Mouse (Mus musculus): ENCODE data around the gene Sema4a. TPM values are rescaled to one million over a fixed set of nuclear protein-coding genes. Genes with fewer than 3 reads are reported as not detected.
A peak's percentile ranks its signal among the peaks of the same experiment; 100 is the strongest.
"Not testable (repeated sequence)": the region's sequence is repeated elsewhere in the genome, so short reads cannot be mapped to it uniquely, and the experiment has no call there.

The Sema4a gene
- polyA plus RNA-seq, 1 experiment from 2014 or later = 23.1 TPM

- no peak for ATAC-seq (ENCODE audit: insufficient number of reproducible peaks, low FRiP score, low TSS enrichment, low read depth)
These were observed 21.4 kb downstream of the Sema4a start for GRCm38 (mm10) chr3:88439582-88439981.

DNA sequence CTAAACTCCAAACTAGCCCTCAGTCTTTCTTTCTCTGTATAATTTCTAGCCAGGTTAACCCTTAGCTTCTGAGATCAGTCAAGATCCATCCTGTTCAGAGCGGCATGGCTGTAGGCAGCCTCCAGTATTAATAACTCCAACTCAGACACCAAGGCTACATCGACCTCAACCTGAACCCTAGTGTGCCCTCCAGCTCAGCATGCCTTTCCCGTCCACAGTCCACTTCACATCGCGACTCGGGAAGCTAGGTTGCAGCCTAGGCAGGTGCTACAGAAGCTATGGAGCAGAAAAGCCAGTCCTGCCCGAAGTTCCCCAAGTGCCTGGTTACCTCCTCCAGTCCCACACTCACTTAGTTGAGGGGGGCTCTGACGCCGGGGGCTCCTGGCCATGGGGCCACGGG is 23.5 kb downstream of the Sema4a start:
- Histone ChIP-seq H3K4me1 (peaks cover 36% of the 10 kb centered on the region), H3K4me3 (no peak overlapping the region; the same call in 1 of the 2 replicates), H3K9me3 (no peaks in the 10 kb centered on the region), H3K27ac (no peak overlapping the region), H3K27me3 (0 out of 2 replicates have a peak, but pooled peaks cover 3% of the 10 kb centered on the region), H3K9ac (no peak overlapping the region), H3K36me3 (0 out of 2 replicates have a peak, but pooled peaks cover 4% of the 10 kb centered on the region), H3K4me2 (no peak overlapping the region)
- no peak for ATAC-seq (ENCODE audit: insufficient number of reproducible peaks, low FRiP score, low TSS enrichment, low read depth)
- WGBS = 77% methylated on average over 10 of the region's 10 CpGs

More at GRCm38 (mm10) chr3:88439582-88439981, 21.4 kb downstream of the Sema4a start:
- Histone ChIP-seq H3K36me3 (0 out of 2 replicates have a peak, but pooled peaks cover 4% of the 10 kb centered on the region), H3K9ac (no peak overlapping the region), H3K4me3 (no peak overlapping the region), H3K4me1 (peaks cover 36% of the 10 kb centered on the region), H3K27me3 (0 out of 2 replicates have a peak, but pooled peaks cover 3% of the 10 kb centered on the region), H3K4me2 (no peak overlapping the region), H3K27ac (no peak overlapping the region), H3K9me3 (no peaks in the 10 kb centered on the region)
- 60% methylated on average over 4 of the region's 4 CpGs for WGBS

GRCm38 (mm10) chr3:88436395-88437201 is 24.4 kb downstream of the Sema4a start:
- Histone ChIP-seq H3K4me1 (peaks cover 36% of the 10 kb centered on the region), H3K4me2 (peak overlapping the region; percentile 50), H3K36me3 (0 out of 2 replicates have a peak, but pooled peaks cover 4% of the 10 kb centered on the region), H3K4me3 (peak overlapping the region; percentile 29), H3K27me3 (0 out of 2 replicates have a peak, but pooled peaks cover 3% of the 10 kb centered on the region), H3K9me3 (no peaks in the 10 kb centered on the region), H3K9ac (no peak overlapping the region), H3K27ac (no peak overlapping the region; the same call in 1 of the 2 replicates)
- ATAC-seq (ENCODE audit: insufficient number of reproducible peaks, low FRiP score, low TSS enrichment, low read depth) = peak; percentile 72
- WGBS = 13% methylated on average over 29 of the region's 29 CpGs

GRCm38 (mm10) chr3:88435515-88435914 is 25.5 kb downstream of the Sema4a start:
- 52% methylated on average over 10 of the region's 10 CpGs for WGBS
- Histone ChIP-seq H3K4me1 (peaks cover 29% of the 10 kb centered on the region), H3K27me3 (0 out of 2 replicates have a peak, but pooled peaks cover 3% of the 10 kb centered on the region), H3K4me2 (no peak overlapping the region), H3K4me3 (no peak overlapping the region), H3K9ac (no peak overlapping the region), H3K36me3 (0 out of 2 replicates have a peak, but pooled peaks cover 4% of the 10 kb centered on the region), H3K27ac (no peak overlapping the region), H3K9me3 (no peaks in the 10 kb centered on the region)
- ATAC-seq (ENCODE audit: insufficient number of reproducible peaks, low FRiP score, low TSS enrichment, low read depth) = no peak

GRCm38 (mm10) chr3:88428639-88429038 is 32.3 kb downstream of the Sema4a start:
- not testable (repeated sequence) for H3K9me3 ChIP-seq; ATAC-seq (ENCODE audit: insufficient number of reproducible peaks, low FRiP score, low TSS enrichment, low read depth); H3K4me2 ChIP-seq; H3K9ac ChIP-seq; H3K27ac ChIP-seq; H3K4me3 ChIP-seq; H3K36me3 ChIP-seq; H3K4me1 ChIP-seq; H3K27me3 ChIP-seq
- WGBS = 72% methylated on average over 8 of the region's 8 CpGs

- H3K4me2 ChIP-seq = no peak overlapping the region
- WGBS = 81% methylated on average over 4 of the region's 4 CpGs
- no peaks in the 10 kb centered on the region for H3K9me3 ChIP-seq
- H3K9ac ChIP-seq = no peak overlapping the region
- no peak overlapping the region for H3K4me3 ChIP-seq
- H3K36me3 ChIP-seq = no peaks in the 10 kb centered on the region
- no peak overlapping the region for H3K27ac ChIP-seq
- H3K4me1 ChIP-seq = peaks cover 17% of the 10 kb centered on the region
- H3K27me3 ChIP-seq = no peaks in the 10 kb centered on the region
- no peak for ATAC-seq (ENCODE audit: insufficient number of reproducible peaks, low FRiP score, low TSS enrichment, low read depth)
These were observed 33.6 kb downstream of the Sema4a start for GRCm38 (mm10) chr3:88427342-88427905.

GRCm38 (mm10) chr3:88425708-88426420 is 35.1 kb downstream of the Sema4a start:
- H3K27me3 ChIP-seq = no peaks in the 10 kb centered on the region
- H3K4me2 ChIP-seq = peak overlapping the region; percentile 37; the same call in 1 of the 2 replicates
- H3K36me3 ChIP-seq = peaks cover 6% of the 10 kb centered on the region
- no peaks in the 10 kb centered on the region for H3K9me3 ChIP-seq
- peaks cover 24% of the 10 kb centered on the region for H3K4me1 ChIP-seq
- H3K4me3 ChIP-seq = no peak overlapping the region
- no peak for ATAC-seq (ENCODE audit: insufficient number of reproducible peaks, low FRiP score, low TSS enrichment, low read depth)
- 79% methylated on average over 10 of the region's 10 CpGs for WGBS
- no peak overlapping the region for H3K9ac ChIP-seq
- H3K27ac ChIP-seq = no peak overlapping the region

DNA sequence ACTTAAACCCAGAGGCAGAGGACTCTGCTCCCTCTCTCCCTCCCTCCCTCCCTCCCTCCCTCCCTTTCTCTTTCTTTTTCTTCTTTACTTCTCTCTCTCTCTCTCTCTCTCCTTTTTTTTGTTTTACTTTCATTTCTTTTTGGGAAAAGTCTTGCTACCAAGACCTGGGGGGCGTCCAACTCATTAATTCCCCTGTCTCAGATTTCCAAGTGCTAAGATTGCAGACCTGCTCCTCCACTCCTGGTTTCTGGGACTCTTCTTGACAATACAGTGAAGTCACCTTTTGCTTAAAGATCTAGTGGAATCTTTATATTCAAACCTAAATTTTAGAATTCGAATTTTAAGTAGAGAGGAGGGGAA is 35.7 kb downstream of the Sema4a start:
- Histone ChIP-seq H3K27ac (peak overlapping the region; percentile 51; the same call in 1 of the 2 replicates), H3K4me3 (peak overlapping the region; percentile 79), H3K27me3 (no peaks in the 10 kb centered on the region), H3K36me3 (peaks cover 12% of the 10 kb centered on the region), H3K9ac (no peak overlapping the region), H3K4me1 (peaks cover 24% of the 10 kb centered on the region), H3K9me3 (no peaks in the 10 kb centered on the region), H3K4me2 (peak overlapping the region; percentile 37; the same call in 1 of the 2 replicates)
- WGBS = 5% methylated on average over 2 of the region's 2 CpGs
- ATAC-seq (ENCODE audit: insufficient number of reproducible peaks, low FRiP score, low TSS enrichment, low read depth) = no peak

DNA sequence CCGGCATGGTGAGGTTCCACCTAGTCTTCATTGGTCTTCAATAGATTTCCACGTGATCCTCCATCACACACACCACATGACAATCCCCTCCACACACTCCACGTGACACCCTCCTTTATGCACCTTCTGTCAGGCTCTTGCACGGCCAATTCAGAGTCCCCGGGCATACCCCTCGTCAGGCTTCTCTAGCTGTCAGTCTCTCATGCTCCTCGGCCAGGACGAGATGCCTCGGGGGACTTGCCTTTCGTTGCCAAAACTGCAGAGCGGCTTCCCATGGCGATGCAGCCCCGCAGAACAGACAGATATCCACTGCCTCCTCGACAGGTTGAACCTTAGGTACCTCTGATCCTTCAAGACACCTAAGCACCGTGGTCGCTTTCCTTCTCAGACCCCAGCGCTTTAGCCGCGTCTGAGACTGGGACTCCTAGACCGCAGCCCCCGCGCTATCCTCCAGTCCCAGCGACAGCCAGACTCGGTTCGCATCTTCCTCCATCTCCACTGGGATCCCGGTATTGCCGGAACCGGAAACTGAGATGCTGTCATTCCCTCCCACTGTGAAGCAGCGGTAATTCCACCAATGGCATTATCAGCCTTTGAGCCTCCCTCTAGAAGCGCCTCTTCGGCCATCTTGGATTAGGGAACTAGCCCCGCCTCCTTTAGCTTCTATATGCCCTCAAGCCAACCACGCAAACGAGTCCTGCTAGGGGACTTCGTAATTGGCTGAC is 36.2 kb downstream of the Sema4a start, which contains the start of gene Slc25a44:
Gene Slc25a44 (minus strand): TSS at position 535 of the 725 bp plus-strand sequence.
- peak within 1 kb of the TSS; percentile 89 for H3K4me2 ChIP-seq
- peaks cover 17% of the 10 kb centered on the region for H3K36me3 ChIP-seq
- H3K4me3 ChIP-seq = peak within 1 kb of the TSS; percentile 79
- ATAC-seq (ENCODE audit: insufficient number of reproducible peaks, low FRiP score, low TSS enrichment, low read depth) = peak; percentile 97
- H3K27me3 ChIP-seq = no peaks in the 10 kb centered on the region
- peaks cover 24% of the 10 kb centered on the region for H3K4me1 ChIP-seq
- H3K27ac ChIP-seq = peak within 1 kb of the TSS; percentile 51
- H3K9me3 ChIP-seq = no peaks in the 10 kb centered on the region
- peak within 1 kb of the TSS; percentile 53 for H3K9ac ChIP-seq
- under 1% methylated on average over 35 of the region's 35 CpGs for WGBS

- no peak overlapping the region for H3K27ac ChIP-seq
- H3K9me3 ChIP-seq = no peaks in the 10 kb centered on the region
- H3K9ac ChIP-seq = no peak overlapping the region
- 57% methylated on average over 9 of the region's 9 CpGs for WGBS
- no peaks in the 10 kb centered on the region for H3K27me3 ChIP-seq
- peaks cover 42% of the 10 kb centered on the region for H3K36me3 ChIP-seq
- no peak for ATAC-seq (ENCODE audit: insufficient number of reproducible peaks, low FRiP score, low TSS enrichment, low read depth)
- no peak overlapping the region for H3K4me2 ChIP-seq
- H3K4me3 ChIP-seq = no peak overlapping the region
- peaks cover 24% of the 10 kb centered on the region for H3K4me1 ChIP-seq
These were observed 38.8 kb downstream of the Sema4a start for GRCm38 (mm10) chr3:88422020-88422720.

GRCm38 (mm10) chr3:88420771-88421170 is 40.2 kb downstream of the Sema4a start:
- Histone ChIP-seq H3K4me3 (no peak overlapping the region), H3K4me2 (no peak overlapping the region), H3K9me3 (no peaks in the 10 kb centered on the region), H3K27ac (no peak overlapping the region), H3K4me1 (peaks cover 24% of the 10 kb centered on the region), H3K36me3 (peaks cover 54% of the 10 kb centered on the region), H3K27me3 (no peaks in the 10 kb centered on the region), H3K9ac (no peak overlapping the region)
- 95% methylated on average over 19 of the region's 19 CpGs for WGBS
- ATAC-seq (ENCODE audit: insufficient number of reproducible peaks, low FRiP score, low TSS enrichment, low read depth) = no peak
